Mouse (Mus musculus): Measurements from ENCODE around the gene Cd4. TPM values are rescaled to one million over a fixed set of nuclear protein-coding genes. Genes with fewer than 3 reads are reported as not detected.
A peak's percentile ranks its signal among the peaks of the same experiment; 100 is the strongest.

Gene Cd4
- polyA plus RNA-seq, 1 experiment from 2014 or later: 0.46 TPM

DNA sequence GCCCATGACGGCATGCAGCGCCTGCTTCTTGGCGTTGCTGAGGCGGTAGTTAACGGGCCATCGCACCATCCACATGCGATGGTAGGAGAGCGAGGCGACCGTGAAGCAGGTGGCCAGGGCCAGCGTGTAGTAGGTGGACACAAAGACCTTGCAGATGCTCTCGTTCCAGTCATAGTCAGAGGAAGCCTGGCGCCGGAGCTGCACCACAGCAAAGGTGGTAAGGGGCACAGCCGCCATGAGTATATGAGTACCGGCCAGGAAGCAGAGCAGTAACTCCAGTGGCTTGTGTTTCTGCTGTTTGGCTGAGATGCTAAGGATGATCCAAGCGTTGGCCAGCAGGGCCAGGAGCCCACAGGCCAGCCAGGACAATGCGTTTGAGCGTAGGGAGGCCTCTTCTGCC, 26.8 kb downstream of the Cd4 start:
- no peak overlapping the region for H3K4me2 ChIP-seq (ENCODE audit: low read depth, low read length)
- no peak for ATAC-seq (ENCODE audit: insufficient read depth, low FRiP score)
- no peak overlapping the region for H3K9ac ChIP-seq (ENCODE audit: low read length)
- no peak overlapping the region for H3K27ac ChIP-seq (ENCODE audit: low read length)
- peaks cover 17% of the 10 kb centered on the region for H3K4me1 ChIP-seq (ENCODE audit: control insufficient read depth, insufficient read depth, low read length)
- H3K4me3 ChIP-seq (replicated peaks; ENCODE audit: low read length): no peak overlapping the region
- H3K36me3 ChIP-seq (ENCODE audit: control insufficient read depth, insufficient read depth, low read length): no peaks in the 10 kb centered on the region
- peaks cover 12% of the 10 kb centered on the region; the same call in 1 of the 2 replicates for H3K27me3 ChIP-seq (ENCODE audit: control insufficient read depth, insufficient read depth, low read length)
- no peaks in the 10 kb centered on the region for H3K9me3 ChIP-seq (replicated peaks; ENCODE audit: control insufficient read depth, low read length)
- WGBS: 79% methylated on average over 19 of the region's 19 CpGs

DNA sequence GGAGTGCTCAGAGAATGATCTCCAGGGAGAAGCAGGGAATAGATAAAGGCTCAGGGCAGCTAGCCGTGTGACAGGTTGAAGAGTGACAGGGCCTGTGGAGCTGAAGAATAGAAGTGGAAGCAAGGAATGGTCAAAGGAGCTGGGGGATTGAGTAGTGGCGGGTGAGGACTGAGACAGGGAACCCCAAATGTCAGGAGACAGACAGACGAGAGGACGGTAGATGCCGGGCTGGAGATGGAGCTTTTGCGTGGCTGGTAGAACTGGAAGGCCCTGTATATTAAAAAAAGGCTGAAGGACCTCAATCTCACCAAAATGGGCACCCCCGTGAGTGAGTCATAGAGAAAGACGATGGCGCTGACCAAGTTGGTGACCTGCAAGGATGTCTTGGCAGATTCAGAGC, 27.5 kb downstream of the Cd4 start:
- ATAC-seq (ENCODE audit: insufficient read depth, low FRiP score): no peak
- no peak overlapping the region for H3K27ac ChIP-seq (ENCODE audit: low read length)
- no peaks in the 10 kb centered on the region for H3K9me3 ChIP-seq (replicated peaks; ENCODE audit: control insufficient read depth, low read length)
- no peak overlapping the region for H3K9ac ChIP-seq (ENCODE audit: low read length)
- no peaks in the 10 kb centered on the region for H3K36me3 ChIP-seq (ENCODE audit: control insufficient read depth, insufficient read depth, low read length)
- peaks cover 24% of the 10 kb centered on the region for H3K4me1 ChIP-seq (ENCODE audit: control insufficient read depth, insufficient read depth, low read length)
- WGBS: 84% methylated on average over 9 of the region's 9 CpGs
- H3K27me3 ChIP-seq (ENCODE audit: control insufficient read depth, insufficient read depth, low read length): peaks cover 12% of the 10 kb centered on the region; the same call in 1 of the 2 replicates
- H3K4me3 ChIP-seq (replicated peaks; ENCODE audit: low read length): no peak overlapping the region
- H3K4me2 ChIP-seq (ENCODE audit: low read depth, low read length): no peak overlapping the region

DNA sequence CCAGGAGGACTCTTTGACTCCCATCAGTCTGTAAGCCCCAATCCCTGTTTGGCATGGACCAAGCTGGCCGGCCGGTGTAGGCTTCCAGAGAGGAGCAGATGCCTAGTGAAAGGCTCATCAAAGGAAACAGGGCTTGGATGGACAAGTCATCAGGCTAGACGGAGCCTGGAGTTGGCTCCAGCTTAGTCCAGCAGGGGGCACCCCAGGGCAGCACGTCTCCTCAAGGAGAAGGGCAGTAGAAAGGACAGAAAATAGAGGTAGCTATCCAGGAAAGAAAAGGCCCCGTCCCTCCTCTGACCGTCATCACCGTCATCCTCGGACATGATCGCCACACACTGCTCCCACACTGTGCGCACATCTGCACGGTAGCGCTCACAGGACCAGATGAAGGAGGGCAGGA, 28.3 kb downstream of the Cd4 start:
- Histone ChIP-seq H3K27ac (ENCODE audit: low read length) (no peak overlapping the region), H3K4me1 (ENCODE audit: control insufficient read depth, insufficient read depth, low read length) (peaks cover 24% of the 10 kb centered on the region), H3K4me3 (replicated peaks; ENCODE audit: low read length) (no peak overlapping the region), H3K36me3 (ENCODE audit: control insufficient read depth, insufficient read depth, low read length) (no peaks in the 10 kb centered on the region), H3K9me3 (replicated peaks; ENCODE audit: control insufficient read depth, low read length) (no peaks in the 10 kb centered on the region), H3K27me3 (ENCODE audit: control insufficient read depth, insufficient read depth, low read length) (peaks cover 8% of the 10 kb centered on the region; the same call in 1 of the 2 replicates), H3K9ac (ENCODE audit: low read length) (peak overlapping the region; percentile 51; the same call in 1 of the 2 replicates), H3K4me2 (ENCODE audit: low read depth, low read length) (no peak overlapping the region)
- no peak for ATAC-seq (ENCODE audit: insufficient read depth, low FRiP score)
- 5% methylated on average over 12 of the region's 12 CpGs for WGBS

DNA sequence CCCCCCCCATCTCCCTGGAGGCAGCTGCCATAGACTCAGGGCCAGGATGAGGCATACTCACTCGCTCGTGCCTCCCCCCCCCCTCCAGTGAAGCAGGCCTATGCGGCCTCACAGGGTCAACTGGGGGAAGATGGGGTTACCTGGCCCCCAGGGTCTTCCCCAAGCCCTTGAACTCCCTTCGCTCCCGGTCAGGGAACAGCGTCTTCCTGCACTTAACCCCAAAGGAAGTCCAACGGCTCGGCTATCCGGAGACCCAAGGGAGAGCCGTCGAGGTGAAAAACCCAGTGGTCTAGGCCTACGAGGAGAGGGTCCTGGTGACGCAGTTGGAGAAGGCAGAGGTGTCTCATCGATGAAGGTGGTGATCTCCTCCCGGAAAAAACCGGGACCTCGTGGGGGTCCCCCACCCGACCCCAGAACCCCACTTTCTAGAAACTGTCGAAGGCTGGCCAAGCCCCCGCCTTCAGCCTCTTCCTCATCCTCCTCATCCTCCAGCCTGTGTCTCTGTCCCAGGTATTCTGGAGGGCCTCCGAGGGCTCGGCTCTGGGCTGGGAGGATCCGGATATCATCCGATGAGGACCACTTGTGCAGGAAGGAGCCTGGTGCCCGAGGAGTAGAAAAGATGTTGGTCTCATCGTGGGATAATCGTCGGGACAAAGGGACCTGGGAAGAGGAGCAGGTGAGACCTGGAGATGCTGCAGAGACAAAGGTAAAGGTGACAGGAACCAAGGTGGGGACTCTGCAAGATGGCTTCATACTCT, 29.3 kb downstream of the Cd4 start:
- H3K4me2 ChIP-seq (ENCODE audit: low read depth, low read length): peak overlapping the region; percentile 81
- ATAC-seq (ENCODE audit: insufficient read depth, low FRiP score): no peak
- peaks cover 8% of the 10 kb centered on the region; the same call in 1 of the 2 replicates for H3K27me3 ChIP-seq (ENCODE audit: control insufficient read depth, insufficient read depth, low read length)
- H3K9me3 ChIP-seq (replicated peaks; ENCODE audit: control insufficient read depth, low read length): no peaks in the 10 kb centered on the region
- no peaks in the 10 kb centered on the region for H3K36me3 ChIP-seq (ENCODE audit: control insufficient read depth, insufficient read depth, low read length)
- peaks cover 19% of the 10 kb centered on the region for H3K4me1 ChIP-seq (ENCODE audit: control insufficient read depth, insufficient read depth, low read length)
- peak overlapping the region; percentile 94; the same call in 1 of the 2 replicates for H3K9ac ChIP-seq (ENCODE audit: low read length)
- H3K27ac ChIP-seq (ENCODE audit: low read length): no peak overlapping the region
- WGBS: 72% methylated on average over 27 of the region's 28 CpGs
- H3K4me3 ChIP-seq (replicated peaks; ENCODE audit: low read length): no peak overlapping the region

DNA sequence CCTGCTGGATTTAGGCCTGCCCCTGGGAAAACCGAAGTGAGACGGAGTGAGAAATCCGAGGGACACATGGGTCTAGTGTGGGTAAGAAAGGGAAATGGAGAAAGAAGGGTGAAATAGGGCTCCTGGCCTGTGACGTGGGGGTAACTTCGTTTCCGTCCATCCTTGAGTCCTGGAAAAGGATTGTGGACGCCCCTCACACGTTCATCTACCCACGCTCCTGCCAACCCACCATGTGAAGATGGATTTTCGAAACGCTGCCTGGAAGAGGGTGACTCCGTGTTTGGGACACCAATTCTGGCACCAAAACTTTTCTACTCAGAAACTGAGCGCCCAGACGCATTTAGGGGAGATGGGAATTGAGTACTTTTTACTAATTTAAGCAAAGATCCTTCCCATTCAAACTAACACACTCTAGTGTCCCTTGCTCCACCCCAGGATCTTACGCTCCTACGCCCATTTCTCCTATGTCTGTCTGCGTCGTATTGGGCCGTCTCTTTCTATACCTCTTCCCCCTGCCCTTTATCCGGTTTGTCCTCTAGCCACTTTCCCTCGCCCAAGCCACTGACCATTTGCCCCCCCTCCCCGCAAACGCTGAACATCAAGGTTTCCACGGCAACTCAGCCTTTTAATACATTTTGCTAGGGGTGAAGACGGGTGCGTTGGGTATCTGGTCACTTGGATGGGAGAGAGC, 30.0 kb downstream of the Cd4 start:
- Histone ChIP-seq H3K27me3 (ENCODE audit: control insufficient read depth, insufficient read depth, low read length) (peaks cover 8% of the 10 kb centered on the region; the same call in 1 of the 2 replicates), H3K4me2 (ENCODE audit: low read depth, low read length) (peak overlapping the region; percentile 81), H3K27ac (ENCODE audit: low read length) (peak overlapping the region; percentile 60), H3K4me3 (replicated peaks; ENCODE audit: low read length) (peak overlapping the region; percentile 77), H3K36me3 (ENCODE audit: control insufficient read depth, insufficient read depth, low read length) (no peaks in the 10 kb centered on the region), H3K9me3 (replicated peaks; ENCODE audit: control insufficient read depth, low read length) (no peaks in the 10 kb centered on the region), H3K9ac (ENCODE audit: low read length) (peak overlapping the region; percentile 94), H3K4me1 (ENCODE audit: control insufficient read depth, insufficient read depth, low read length) (peaks cover 18% of the 10 kb centered on the region)
- WGBS: 22% methylated on average over 26 of the region's 26 CpGs
- no peak for ATAC-seq (ENCODE audit: insufficient read depth, low FRiP score)

DNA sequence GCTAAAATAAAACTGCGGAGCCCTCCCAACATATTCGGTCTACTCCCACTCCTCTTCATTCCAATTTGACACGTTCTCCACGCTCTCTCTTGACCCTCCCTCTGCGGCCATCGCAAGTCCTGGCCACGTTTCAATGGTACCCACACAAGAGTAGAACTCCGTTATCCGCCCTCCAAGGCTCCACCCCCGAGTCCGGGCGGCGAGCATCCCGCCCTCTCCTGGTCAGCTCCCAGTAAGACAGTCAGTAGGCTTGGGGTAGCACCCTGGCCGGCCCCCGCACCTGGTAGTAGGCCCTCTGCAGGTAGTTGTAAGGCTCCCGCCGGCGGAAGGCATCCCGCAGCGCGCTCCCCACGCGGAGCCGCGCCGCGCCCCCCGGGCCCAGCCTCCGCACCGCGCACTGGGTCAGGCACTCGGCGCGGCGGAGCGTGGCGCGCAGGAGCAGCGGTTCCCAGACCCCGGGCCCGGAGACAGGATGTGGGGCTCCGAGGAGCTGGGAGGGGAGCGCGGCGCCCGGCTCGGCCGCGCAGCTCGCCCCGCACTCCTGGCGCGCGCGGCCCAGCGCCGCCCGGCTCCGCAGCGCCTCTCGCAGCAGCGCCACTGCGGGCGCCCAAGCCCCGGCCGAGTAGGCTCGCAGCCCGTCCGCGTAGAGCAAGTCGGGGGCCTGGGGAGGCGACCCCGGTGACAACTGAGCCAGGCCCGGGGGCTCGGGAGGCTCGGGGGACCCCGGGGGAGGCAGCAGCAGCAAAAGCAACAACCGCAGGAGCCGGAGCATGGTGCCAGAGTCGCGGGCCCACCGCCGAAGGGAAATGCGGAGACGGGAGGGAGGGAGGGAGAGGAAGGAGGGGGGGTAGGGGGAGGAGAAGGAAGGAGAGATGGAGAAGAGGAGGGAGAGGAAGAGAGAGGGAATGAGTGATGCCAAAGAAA, 30.8 kb downstream of the Cd4 start, which contains the start of gene P3h3:
TSS of gene P3h3 (minus strand) at position 837 of the 924 bp plus-strand sequence.
- peak within 1 kb of the TSS; percentile 77 for H3K4me3 ChIP-seq (replicated peaks; ENCODE audit: low read length)
- WGBS: under 1% methylated on average over 86 of the region's 86 CpGs
- peak within 1 kb of the TSS; percentile 81 for H3K4me2 ChIP-seq (ENCODE audit: low read depth, low read length)
- H3K4me1 ChIP-seq (ENCODE audit: control insufficient read depth, insufficient read depth, low read length): peaks cover 18% of the 10 kb centered on the region
- H3K27ac ChIP-seq (ENCODE audit: low read length): peak within 1 kb of the TSS; percentile 95
- peaks cover 8% of the 10 kb centered on the region; the same call in 1 of the 2 replicates for H3K27me3 ChIP-seq (ENCODE audit: control insufficient read depth, insufficient read depth, low read length)
- no peaks in the 10 kb centered on the region for H3K9me3 ChIP-seq (replicated peaks; ENCODE audit: control insufficient read depth, low read length)
- H3K36me3 ChIP-seq (ENCODE audit: control insufficient read depth, insufficient read depth, low read length): no peaks in the 10 kb centered on the region
- ATAC-seq (ENCODE audit: insufficient read depth, low FRiP score): peak; percentile 85
- H3K9ac ChIP-seq (ENCODE audit: low read length): peak within 1 kb of the TSS; percentile 94

DNA sequence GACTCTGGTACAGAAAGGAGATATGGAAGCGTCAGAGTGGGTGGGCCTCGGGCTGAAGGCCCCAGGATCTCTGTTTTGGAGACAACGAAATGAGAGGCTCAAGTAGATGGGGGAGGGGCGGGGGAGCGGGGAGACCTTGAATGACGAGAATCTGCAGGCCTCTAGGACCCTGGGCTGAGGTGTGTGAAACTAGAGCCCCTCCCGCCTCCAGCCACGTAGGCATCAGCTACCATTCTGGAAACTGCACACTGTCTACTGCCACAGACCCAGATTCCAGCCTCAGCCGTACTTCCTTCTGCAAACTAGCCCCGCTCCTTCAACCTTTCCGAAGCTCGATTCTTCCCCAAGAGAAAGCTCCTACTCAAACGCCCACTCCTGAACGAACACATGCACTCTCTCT, 31.7 kb downstream of the Cd4 start:
- peak overlapping the region; percentile 95 for H3K27ac ChIP-seq (ENCODE audit: low read length)
- H3K4me2 ChIP-seq (ENCODE audit: low read depth, low read length): peak overlapping the region; percentile 81
- no peaks in the 10 kb centered on the region for H3K9me3 ChIP-seq (replicated peaks; ENCODE audit: control insufficient read depth, low read length)
- H3K36me3 ChIP-seq (ENCODE audit: control insufficient read depth, insufficient read depth, low read length): no peaks in the 10 kb centered on the region
- peaks cover 18% of the 10 kb centered on the region for H3K4me1 ChIP-seq (ENCODE audit: control insufficient read depth, insufficient read depth, low read length)
- WGBS: 10% methylated on average over 14 of the region's 14 CpGs
- peak overlapping the region; percentile 94; the same call in 1 of the 2 replicates for H3K9ac ChIP-seq (ENCODE audit: low read length)
- peaks cover 8% of the 10 kb centered on the region; the same call in 1 of the 2 replicates for H3K27me3 ChIP-seq (ENCODE audit: control insufficient read depth, insufficient read depth, low read length)
- peak; percentile 48; the same call in 1 of the 2 replicates for ATAC-seq (ENCODE audit: insufficient read depth, low FRiP score)
- H3K4me3 ChIP-seq (replicated peaks; ENCODE audit: low read length): peak overlapping the region; percentile 77

DNA sequence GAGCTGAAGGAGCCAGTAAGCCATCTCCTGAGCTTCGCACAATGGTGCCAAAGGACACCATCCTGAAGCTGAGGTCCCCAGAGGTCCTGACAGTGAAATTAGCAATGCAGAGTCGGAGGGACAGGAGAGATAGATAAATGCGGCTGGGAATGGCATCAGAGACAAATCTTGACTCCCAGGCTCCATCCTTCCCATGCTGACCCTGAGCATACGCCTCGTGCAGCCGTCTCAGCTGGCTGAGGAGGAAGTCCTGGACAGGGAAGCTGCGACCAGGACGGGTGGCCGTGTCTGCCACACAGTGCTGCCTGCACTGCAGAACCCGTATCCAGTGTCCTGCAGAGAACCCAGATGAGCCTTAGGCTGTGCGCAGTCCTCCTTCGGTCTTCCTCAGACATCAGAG, 33.4 kb downstream of the Cd4 start:
- Histone ChIP-seq H3K9me3 (replicated peaks; ENCODE audit: control insufficient read depth, low read length) (no peaks in the 10 kb centered on the region), H3K4me2 (ENCODE audit: low read depth, low read length) (no peak overlapping the region), H3K4me1 (ENCODE audit: control insufficient read depth, insufficient read depth, low read length) (peaks cover 18% of the 10 kb centered on the region), H3K4me3 (replicated peaks; ENCODE audit: low read length) (no peak overlapping the region), H3K36me3 (ENCODE audit: control insufficient read depth, insufficient read depth, low read length) (no peaks in the 10 kb centered on the region), H3K9ac (ENCODE audit: low read length) (no peak overlapping the region; the same call in 1 of the 2 replicates), H3K27ac (ENCODE audit: low read length) (no peak overlapping the region), H3K27me3 (ENCODE audit: control insufficient read depth, insufficient read depth, low read length) (peaks cover 8% of the 10 kb centered on the region; the same call in 1 of the 2 replicates)
- ATAC-seq (ENCODE audit: insufficient read depth, low FRiP score): no peak
- 68% methylated on average over 12 of the region's 12 CpGs for WGBS

Data from stomach, embryonic 16.5 days (tissue).